Mouse (Mus musculus) lung, postnatal 0 days (tissue): ENCODE results near the gene Kncn.

Experiments
- CTCF ChIP-seq: IDR thresholded peaks from 2 replicates; pipeline ENCODE4 v1.5.1; 2016; ENCODE audit warnings: antibody characterized with exemption, mild to moderate bottlenecking
- EP300 ChIP-seq: IDR thresholded peaks from 2 replicates; pipeline ENCODE4 v1.6.1; 2016; ENCODE audit warnings: antibody characterized with exemption, mild to moderate bottlenecking, control low read depth

DNA sequence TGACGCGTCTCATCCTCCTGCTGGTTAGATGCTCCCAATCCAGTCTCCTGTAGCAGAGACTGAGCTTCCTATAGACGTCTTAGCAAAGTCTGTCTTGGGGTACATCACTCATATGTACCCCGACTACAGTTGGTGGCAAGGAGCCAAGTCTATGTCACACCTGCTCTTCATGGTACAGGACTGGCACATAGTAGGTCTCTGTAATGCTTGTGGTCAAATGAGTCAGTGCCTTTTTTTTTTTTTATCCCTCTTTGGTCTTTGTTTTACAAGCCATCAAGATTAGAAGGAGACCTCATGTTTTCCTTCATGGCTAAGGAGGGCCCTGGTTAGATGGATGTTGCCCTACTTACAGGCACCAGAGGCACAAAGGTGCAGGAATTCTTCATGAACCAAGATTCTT lies 43.4 kb upstream of the Kncn start:
- TF ChIP-seq CTCF: no peak
- no peak for TF ChIP-seq EP300
